Mouse (Mus musculus): ENCODE data around the gene Myrfl. TPM values are rescaled to one million over a fixed set of nuclear protein-coding genes. Genes with fewer than 3 reads are reported as not detected.

The Myrfl gene
- total and polyA plus RNA-seq, 2 experiments: not detected

GRCm38 (mm10) chr10:116735607-116736006 is 161.1 kb downstream of the Myrfl start:
- no peaks in the 10 kb centered on the region for H3K27me3 ChIP-seq (ENCODE audit: control insufficient read depth, insufficient read depth, low read length)
- H3K27ac ChIP-seq (replicated peaks; ENCODE audit: insufficient read depth, low read depth, low read length): no peak overlapping the region
- H3K9ac ChIP-seq (ENCODE audit: low read depth, low read length): no peak overlapping the region
- peaks cover 5% of the 10 kb centered on the region; the same call in 1 of the 2 replicates for H3K4me1 ChIP-seq (ENCODE audit: control insufficient read depth, insufficient read depth, low read length)
- WGBS: 79% methylated on average over 8 of the region's 8 CpGs
- DNase-seq (ENCODE audit: extremely low read depth, low read depth, low spot score): no peak
- no peaks in the 10 kb centered on the region for H3K36me3 ChIP-seq (ENCODE audit: control insufficient read depth, insufficient read depth, low read length)
- no peak for TF ChIP-seq POLR2A (IDR thresholded peaks at IDR 0.05; ENCODE audit: extremely low read depth, insufficient read depth, low read length)
- no peak for TF ChIP-seq CTCF (IDR thresholded peaks at IDR 0.05; ENCODE audit: low read depth, low read length)
- H3K79me2 ChIP-seq (ENCODE audit: control insufficient read depth, insufficient read depth, low read length): no peaks in the 10 kb centered on the region
- H3K4me3 ChIP-seq (ENCODE audit: insufficient read depth, low read depth, low read length): no peak overlapping the region

GRCm38 (mm10) chr10:116733651-116734050 is 163.1 kb downstream of the Myrfl start:
- H3K4me3 ChIP-seq (ENCODE audit: insufficient read depth, low read depth, low read length): no peak overlapping the region
- no peak overlapping the region for H3K27ac ChIP-seq (replicated peaks; ENCODE audit: insufficient read depth, low read depth, low read length)
- H3K9ac ChIP-seq (ENCODE audit: low read depth, low read length): no peak overlapping the region
- H3K36me3 ChIP-seq (ENCODE audit: control insufficient read depth, insufficient read depth, low read length): no peaks in the 10 kb centered on the region
- no peaks in the 10 kb centered on the region for H3K79me2 ChIP-seq (ENCODE audit: control insufficient read depth, insufficient read depth, low read length)
- DNase-seq (ENCODE audit: extremely low read depth, low read depth, low spot score): no peak
- peaks cover 5% of the 10 kb centered on the region; the same call in 1 of the 2 replicates for H3K4me1 ChIP-seq (ENCODE audit: control insufficient read depth, insufficient read depth, low read length)
- H3K27me3 ChIP-seq (ENCODE audit: control insufficient read depth, insufficient read depth, low read length): no peaks in the 10 kb centered on the region
- no peak for TF ChIP-seq CTCF (IDR thresholded peaks at IDR 0.05; ENCODE audit: low read depth, low read length)
- no peak for TF ChIP-seq POLR2A (IDR thresholded peaks at IDR 0.05; ENCODE audit: extremely low read depth, insufficient read depth, low read length)
- 80% methylated on average over 7 of the region's 7 CpGs for WGBS

GRCm38 (mm10) chr10:116730033-116730652 is 166.6 kb downstream of the Myrfl start:
- TF ChIP-seq CTCF (IDR thresholded peaks at IDR 0.05; ENCODE audit: low read depth, low read length): no peak
- no peak for TF ChIP-seq POLR2A (IDR thresholded peaks at IDR 0.05; ENCODE audit: extremely low read depth, insufficient read depth, low read length)
- Histone ChIP-seq H3K79me2 (ENCODE audit: control insufficient read depth, insufficient read depth, low read length) (no peaks in the 10 kb centered on the region), H3K4me3 (ENCODE audit: insufficient read depth, low read depth, low read length) (no peak overlapping the region), H3K4me1 (ENCODE audit: control insufficient read depth, insufficient read depth, low read length) (peaks cover 5% of the 10 kb centered on the region; the same call in 1 of the 2 replicates), H3K36me3 (ENCODE audit: control insufficient read depth, insufficient read depth, low read length) (no peaks in the 10 kb centered on the region), H3K27me3 (ENCODE audit: control insufficient read depth, insufficient read depth, low read length) (no peaks in the 10 kb centered on the region), H3K27ac (replicated peaks; ENCODE audit: insufficient read depth, low read depth, low read length) (no peak overlapping the region), H3K9ac (ENCODE audit: low read depth, low read length) (no peak overlapping the region)
- 87% methylated on average over 10 of the region's 10 CpGs for WGBS
- DNase-seq (ENCODE audit: extremely low read depth, low read depth, low spot score): no peak

GRCm38 (mm10) chr10:116728860-116729259 is 167.9 kb downstream of the Myrfl start:
- H3K79me2 ChIP-seq (ENCODE audit: control insufficient read depth, insufficient read depth, low read length): no peaks in the 10 kb centered on the region
- H3K4me3 ChIP-seq (ENCODE audit: insufficient read depth, low read depth, low read length): no peak overlapping the region
- no peak for TF ChIP-seq CTCF (IDR thresholded peaks at IDR 0.05; ENCODE audit: low read depth, low read length)
- TF ChIP-seq POLR2A (IDR thresholded peaks at IDR 0.05; ENCODE audit: extremely low read depth, insufficient read depth, low read length): no peak
- H3K27me3 ChIP-seq (ENCODE audit: control insufficient read depth, insufficient read depth, low read length): no peaks in the 10 kb centered on the region
- no peak overlapping the region for H3K9ac ChIP-seq (ENCODE audit: low read depth, low read length)
- H3K36me3 ChIP-seq (ENCODE audit: control insufficient read depth, insufficient read depth, low read length): no peaks in the 10 kb centered on the region
- no peak overlapping the region for H3K27ac ChIP-seq (replicated peaks; ENCODE audit: insufficient read depth, low read depth, low read length)
- 84% methylated on average over 8 of the region's 10 CpGs for WGBS
- DNase-seq (ENCODE audit: extremely low read depth, low read depth, low spot score): no peak
- H3K4me1 ChIP-seq (ENCODE audit: control insufficient read depth, insufficient read depth, low read length): peaks cover 5% of the 10 kb centered on the region; the same call in 1 of the 2 replicates

GRCm38 (mm10) chr10:116727702-116728298 is 168.9 kb downstream of the Myrfl start:
- no peak for TF ChIP-seq CTCF (IDR thresholded peaks at IDR 0.05; ENCODE audit: low read depth, low read length)
- TF ChIP-seq POLR2A (IDR thresholded peaks at IDR 0.05; ENCODE audit: extremely low read depth, insufficient read depth, low read length): no peak
- no peaks in the 10 kb centered on the region for H3K79me2 ChIP-seq (ENCODE audit: control insufficient read depth, insufficient read depth, low read length)
- no peaks in the 10 kb centered on the region for H3K36me3 ChIP-seq (ENCODE audit: control insufficient read depth, insufficient read depth, low read length)
- DNase-seq (ENCODE audit: extremely low read depth, low read depth, low spot score): no peak
- 44% methylated on average over 14 of the region's 14 CpGs for WGBS
- no peak overlapping the region for H3K27ac ChIP-seq (replicated peaks; ENCODE audit: insufficient read depth, low read depth, low read length)
- no peaks in the 10 kb centered on the region for H3K27me3 ChIP-seq (ENCODE audit: control insufficient read depth, insufficient read depth, low read length)
- no peak overlapping the region for H3K9ac ChIP-seq (ENCODE audit: low read depth, low read length)
- no peak overlapping the region for H3K4me3 ChIP-seq (ENCODE audit: insufficient read depth, low read depth, low read length)
- H3K4me1 ChIP-seq (ENCODE audit: control insufficient read depth, insufficient read depth, low read length): peaks cover 5% of the 10 kb centered on the region; the same call in 1 of the 2 replicates

Other genes with a start within 250 kb of the Myrfl start
- 23.9 and 25.9 TPM in 2 replicates for gene Rab3ip, start 53.9 kb upstream of the Myrfl start, total RNA-seq (2014; rRNA removed)
- gene Rab3ip, start 53.9 kb upstream of the Myrfl start, polyA plus RNA-seq (2012; rRNA removed): 57.7 and 66.5 TPM in 2 replicates
- gene Gm10271, start 75.7 kb upstream of the Myrfl start, total RNA-seq (2014; rRNA removed): not detected in 2 replicates
- not detected in 2 replicates for gene Gm10271, start 75.7 kb upstream of the Myrfl start, polyA plus RNA-seq (2012; rRNA removed)
- gene Best3, start 89.4 kb upstream of the Myrfl start, total RNA-seq (2014; rRNA removed): not detected in 2 replicates
- gene Best3, start 89.4 kb upstream of the Myrfl start, polyA plus RNA-seq (2012; rRNA removed): not detected in 2 replicates
- gene Lrrc10, start 148.4 kb upstream of the Myrfl start, total RNA-seq (2014; rRNA removed): not detected in 2 replicates
- gene Lrrc10, start 148.4 kb upstream of the Myrfl start, polyA plus RNA-seq (2012; rRNA removed): not detected in 2 replicates
- 114 and 116 TPM in 2 replicates for gene Cct2, start 166.9 kb upstream of the Myrfl start, total RNA-seq (2014; rRNA removed)
- gene Cct2, start 166.9 kb upstream of the Myrfl start, polyA plus RNA-seq (2012; rRNA removed): 36.6 and 40.1 TPM in 2 replicates

Data from liver, adult 2 months (tissue).